Comparison of ENCODE assay signal across 24 mouse cellular contexts in the genomic region with DNA sequence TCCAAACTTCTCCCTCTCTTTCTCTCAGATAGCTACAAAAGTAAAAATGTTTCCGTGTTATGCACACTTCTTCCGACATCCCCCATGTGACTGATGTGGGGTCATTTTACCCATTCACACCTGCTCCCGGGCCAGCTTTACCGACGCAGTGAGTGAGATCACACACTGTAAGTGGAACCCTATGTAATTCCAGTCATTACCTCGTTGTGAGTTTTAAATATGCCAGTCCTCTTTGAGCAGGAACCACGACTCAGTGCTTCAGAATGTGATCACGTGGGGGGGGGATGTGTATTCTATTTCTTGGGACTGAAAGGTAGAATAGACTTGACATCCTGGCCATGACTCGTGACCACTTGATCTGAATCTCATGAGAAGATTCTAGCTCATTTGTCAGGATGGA. TPM values are rescaled to one million over a fixed set of nuclear protein-coding genes. Genes with fewer than 3 reads are reported as not detected.
DNase-seq lines count a peak whose midpoint lies in the region; ATAC-seq and TF ChIP-seq lines count a peak whose summit lies in the region.
"Had no signal": no experiment of that assay in that cellular context is flagged by ENCODE, and none has a peak within 500 bp of the region (broad histone marks: within the 10 kb centered on the region; RNA-seq: fewer than 3 reads in every experiment).

No protein-coding gene starts in this region.

- H3K27me3 ChIP-seq in heart, postnatal 0 days (ENCODE audit: control insufficient read depth, insufficient read depth, low read length), result no peaks in the 10 kb centered on the region
- no peaks in the 10 kb centered on the region for H3K27me3 ChIP-seq in limb, embryonic 14.5 days (ENCODE audit: control insufficient read depth, insufficient read depth, low read length)
- H3K27me3 ChIP-seq in limb, embryonic 10.5 days (ENCODE audit: low read depth, poor library complexity, severe bottlenecking), result no peaks in the 10 kb centered on the region
- no peaks in the 10 kb centered on the region for H3K27me3 ChIP-seq in myocyte (ENCODE audit: control insufficient read depth, insufficient read depth, insufficient read length)
- H3K27me3 ChIP-seq: embryonic facial prominence, embryonic 13.5 days; forebrain, embryonic 13.5 days; heart, embryonic 15.5 days; hindbrain, embryonic 12.5 days; Patski had no signal

- WGBS in heart, postnatal 0 days, result 22% methylated on average over 9 of the region's 9 CpGs
- WGBS in limb, embryonic 14.5 days, result 47% methylated on average over 9 of the region's 9 CpGs
- WGBS in limb, embryonic 10.5 days, result 77% methylated on average over 9 of the region's 9 CpGs

- intact Hi-C loops in heart, postnatal 25 days (cut with DNase I), result no loop called here

- no peak overlapping the region for H3ac ChIP-seq in myocyte (ENCODE audit: control insufficient read depth, insufficient read length)

- no peaks in the 10 kb centered on the region for H3K79me2 ChIP-seq in myocyte (ENCODE audit: control insufficient read depth, insufficient read depth)

- no peak for TF ChIP-seq EP300 in heart, postnatal 0 days (IDR thresholded peaks at IDR 0.05; ENCODE audit: low read depth)

- no peak overlapping the region for H3K27ac ChIP-seq in heart, postnatal 0 days (ENCODE audit: low read depth)
- H3K27ac ChIP-seq in limb, embryonic 14.5 days (replicated peaks; ENCODE audit: low read depth, low read length), result no peak overlapping the region
- H3K27ac ChIP-seq in limb, embryonic 10.5 days, result no peak overlapping the region
- H3K27ac ChIP-seq: embryonic facial prominence, embryonic 13.5 days; forebrain, embryonic 13.5 days; heart, embryonic 15.5 days; hindbrain, embryonic 12.5 days; hindbrain, postnatal 0 days had no signal

- ATAC-seq in heart, postnatal 0 days (ENCODE audit: insufficient read depth, low read depth), result peak; percentile 54; the same call in 1 of the 2 replicates
- peak; percentile 47 for ATAC-seq in limb, embryonic 14.5 days (ENCODE audit: low FRiP score, low read depth)
- ATAC-seq: activated CD4-positive, CD25-positive, alpha-beta regulatory T cell, adult 4 months; forebrain, embryonic 13.5 days; forebrain, postnatal 0 days; hindbrain, postnatal 0 days; Patski had no signal

- DNase-seq in gastrocnemius, adult 18-20 months (ENCODE audit: low spot score), result peak; percentile 56
- DNase-seq in gastrocnemius, postnatal 4 days (ENCODE audit: low spot score in 2 of 2), result no peak
- DNase-seq in heart, postnatal 0 days (ENCODE audit: low spot score), result peak; percentile 43
- DNase-seq in heart, postnatal 25 days (ENCODE audit: low spot score), result no peak
- no peak for DNase-seq in limb, embryonic 14.5 days (ENCODE audit: low spot score)
- DNase-seq in limb, embryonic 10.5 days (ENCODE audit: low spot score), result no peak
- no peak for DNase-seq in frontal cortex, adult 2 months (ENCODE audit: extremely low spot score in 1 of 2, low spot score in 1 of 2)
- DNase-seq: adrenal gland, postnatal 14 days; cerebellum, adult 11-12 months; cerebellum, adult 9-10 months; cerebellum, postnatal 25 days; forebrain, postnatal 0 days; gastrocnemius, postnatal 10 days; heart, postnatal 4 days; kidney, adult 18-20 months had no signal

- peaks cover 18% of the 10 kb centered on the region; the same call in 1 of the 2 replicates for H3K4me1 ChIP-seq in heart, postnatal 0 days (ENCODE audit: control insufficient read depth, insufficient read depth)
- H3K4me1 ChIP-seq in limb, embryonic 14.5 days (ENCODE audit: control insufficient read depth, insufficient read depth, low read length), result no peaks in the 10 kb centered on the region
- H3K4me1 ChIP-seq in limb, embryonic 10.5 days, result peaks cover 7% of the 10 kb centered on the region; the same call in 1 of the 2 replicates

- TF ChIP-seq CTCF in heart, postnatal 0 days (IDR thresholded peaks at IDR 0.05; ENCODE audit: low read depth), result no peak

- no peak for TF ChIP-seq POLR2A in limb, embryonic 14.5 days (IDR thresholded peaks at IDR 0.05; ENCODE audit: borderline replicate concordance, extremely low read depth, insufficient read depth, insufficient read length)
- no peak for TF ChIP-seq POLR2A in myocyte (IDR thresholded peaks at IDR 0.05; ENCODE audit: insufficient read length, low read depth)

- no peaks in the 10 kb centered on the region for H3K9me3 ChIP-seq in heart, postnatal 0 days (replicated peaks; ENCODE audit: control insufficient read depth, low read length)
- no peaks in the 10 kb centered on the region for H3K9me3 ChIP-seq in limb, embryonic 14.5 days (ENCODE audit: control insufficient read depth, low read length)
- no peaks in the 10 kb centered on the region for H3K9me3 ChIP-seq in limb, embryonic 10.5 days (replicated peaks)
- H3K9me3 ChIP-seq: embryonic facial prominence, embryonic 13.5 days; forebrain, embryonic 13.5 days; G1E; heart, embryonic 15.5 days; hindbrain, embryonic 12.5 days had no signal

- no peak overlapping the region for H3K4me2 ChIP-seq in heart, postnatal 0 days (ENCODE audit: low read depth, low read length)
- no peak overlapping the region for H3K4me2 ChIP-seq in limb, embryonic 14.5 days (replicated peaks; ENCODE audit: low read depth, low read length, severe bottlenecking)
- H3K4me2 ChIP-seq in myocyte (ENCODE audit: low read depth), result no peak overlapping the region
- H3K4me2 ChIP-seq: embryonic facial prominence, embryonic 13.5 days; forebrain, embryonic 13.5 days; heart, embryonic 15.5 days; hindbrain, embryonic 12.5 days had no signal

- H3K36me3 ChIP-seq in heart, postnatal 0 days (replicated peaks; ENCODE audit: control insufficient read depth, insufficient read depth, low read length), result no peaks in the 10 kb centered on the region
- H3K36me3 ChIP-seq in limb, embryonic 14.5 days (ENCODE audit: control insufficient read depth, insufficient read depth, low read length), result no peaks in the 10 kb centered on the region
- H3K36me3 ChIP-seq in limb, embryonic 10.5 days, result no peaks in the 10 kb centered on the region
- H3K36me3 ChIP-seq in myocyte (ENCODE audit: control insufficient read depth, insufficient read depth), result no peaks in the 10 kb centered on the region
- H3K36me3 ChIP-seq: embryonic facial prominence, embryonic 13.5 days; G1E; heart, embryonic 15.5 days; hindbrain, embryonic 12.5 days had no signal

- no peak overlapping the region for H3K4me3 ChIP-seq in heart, postnatal 0 days (ENCODE audit: low read depth, low read length)
- no peak overlapping the region for H3K4me3 ChIP-seq in limb, embryonic 14.5 days (replicated peaks; ENCODE audit: low read length)
- H3K4me3 ChIP-seq in limb, embryonic 10.5 days, result no peak overlapping the region
- H3K4me3 ChIP-seq in myocyte, result no peak overlapping the region
- H3K4me3 ChIP-seq: embryonic facial prominence, embryonic 13.5 days; forebrain, embryonic 13.5 days; heart, embryonic 15.5 days; hindbrain, embryonic 12.5 days had no signal

- no peak overlapping the region for H3K9ac ChIP-seq in heart, postnatal 0 days (replicated peaks; ENCODE audit: low read depth, low read length)
- no peak overlapping the region for H3K9ac ChIP-seq in limb, embryonic 14.5 days (ENCODE audit: low read depth, low read length, severe bottlenecking)
- H3K9ac ChIP-seq: embryonic facial prominence, embryonic 13.5 days; forebrain, embryonic 13.5 days; forebrain, postnatal 0 days; heart, embryonic 15.5 days; hindbrain, embryonic 12.5 days had no signal

TF ChIP-seq in myocyte, 11 proteins besides CTCF, POLR2A, EP300 and RAD21:
- TF ChIP-seq SRF (IDR thresholded peaks at IDR 0.05; ENCODE audit: control insufficient read depth, insufficient read length, low read depth), result no peak
- peak in 2 of 3 experiments; percentile 37 to 58 for TF ChIP-seq MYOD1 (IDR thresholded peaks at IDR 0.05; ENCODE audit: control insufficient read depth in 1 of 3, insufficient read length in 2 of 3, low read depth in 2 of 3)
- TF ChIP-seq POLR2AphosphoS2 (IDR thresholded peaks at IDR 0.05; ENCODE audit: insufficient read length, low read depth), result no peak
- TF ChIP-seq USF1 (IDR thresholded peaks at IDR 0.05; ENCODE audit: low read depth), result peak; percentile 69
- TF ChIP-seq MYOG (IDR thresholded peaks at IDR 0.05; ENCODE audit: control insufficient read depth in 1 of 3, insufficient read depth in 1 of 3, insufficient read length in 2 of 3, low read depth in 2 of 3), result peak in 1 of 3 experiments; percentile 27

RNA-seq across cellular contexts. Expression of a gene that starts 24.8 kb away (rescaled TPM):
- 10 to 100 TPM; 16.4 to 23.6 TPM for total RNA-seq in gastrocnemius, adult 18-20 months (2021)
- 10 to 100 TPM; 35.1 to 39.5 TPM for total RNA-seq in gastrocnemius, postnatal 4 days (2021)
- 29.6 and 30.2 TPM in 2 replicates for total RNA-seq in heart, postnatal 0 days (2014; rRNA removed; ENCODE audit: low replicate concordance)
- polyA plus RNA-seq in heart, postnatal 0 days (2015; fragmentation: Nextera tagmentation; extraction: Ambion mirVana), result 5.7 and 6.4 TPM in 2 replicates
- total RNA-seq in heart, postnatal 25 days (2021), result 10 to 100 TPM; 24.5 to 27.5 TPM
- polyA plus RNA-seq in limb, embryonic 14.5 days (2012; rRNA removed), result 70.1 and 94.1 TPM in 2 replicates
- 17.6 and 23.1 TPM in 2 replicates for polyA plus RNA-seq in limb, embryonic 14.5 days (2014; fragmentation: Nextera tagmentation; extraction: Ambion mirVana)
- 10.0 and 13.0 TPM in 2 replicates for polyA plus RNA-seq in limb, embryonic 10.5 days (2016; fragmentation: Nextera tagmentation; extraction: Ambion mirVana)
- 5.6 TPM for polyA plus RNA-seq in myocyte (2012; fragmentation: generic; extraction: Trizol)
- 39.3 and 39.8 TPM in 2 replicates for polyA plus RNA-seq in frontal cortex, adult 2 months (2012; rRNA removed)

Comparison
In these comparisons a context has a peak if more than half of its experiments do, and no peak if none do; other contexts are left out.
1. DNase-seq: peak in gastrocnemius, adult 18-20 months (single experiment) and heart, postnatal 0 days (single experiment); none in gastrocnemius, postnatal 4 days (0 of 2), heart, postnatal 25 days (single experiment), limb, embryonic 14.5 days (single experiment), limb, embryonic 10.5 days (single experiment) and frontal cortex, adult 2 months (0 of 2).